Mouse (Mus musculus) erythroblast, embryonic 14.5 days (primary cell): ENCODE measurements around the gene AL607142.1.

Source experiments
- GATA1 ChIP-seq: IDR thresholded peaks from 2 replicates; pipeline ENCODE4 v1.6.1; 2012; ENCODE audit warnings: low read length, inconsistent platforms, mixed read lengths
- TAL1 ChIP-seq: IDR thresholded peaks from 3 replicates; pipeline ENCODE4 v1.6.1; 2012; ENCODE audit warnings: low read length, inconsistent platforms, mixed read lengths

GRCm38 (mm10) chr4:120067592-120068235, 2.9 kb downstream of the AL607142.1 start:
- TF ChIP-seq GATA1 (no peak), TAL1 (no peak)
